Comparison of ENCODE assay signal across 10 mouse cellular contexts in genomic region chr15:77823634-77824033, GRCm38 (mm10). TPM values are rescaled to one million over a fixed set of nuclear protein-coding genes. Genes with fewer than 3 reads are reported as not detected.
A peak's percentile ranks its signal among the peaks of the same experiment; 100 is the strongest.
DNase-seq lines count a peak whose midpoint lies in the region; ATAC-seq and TF ChIP-seq lines count a peak whose summit lies in the region.
"Had no signal": no experiment of that assay in that cellular context is flagged by ENCODE, and none has a peak within 500 bp of the region (broad histone marks: within the 10 kb centered on the region; RNA-seq: fewer than 3 reads in every experiment).

No protein-coding gene starts in this region.

- WGBS in cerebellum, adult 2 months: 43% methylated on average over 3 of the region's 3 CpGs
- WGBS in kidney, embryonic 16.5 days: 34% methylated on average over 3 of the region's 3 CpGs
- 48% methylated on average over 3 of the region's 3 CpGs for WGBS in liver, embryonic 15.5 days (ENCODE audit: insufficient replicate concordance)
- WGBS in hindbrain, embryonic 12.5 days: 70% methylated on average over 3 of the region's 3 CpGs

- no peak overlapping the region for H3K4me2 ChIP-seq in kidney, embryonic 16.5 days (replicated peaks; ENCODE audit: low read depth, low read length)
- H3K4me2 ChIP-seq in liver, embryonic 15.5 days: no peak overlapping the region
- no peak overlapping the region for H3K4me2 ChIP-seq in hindbrain, embryonic 12.5 days (replicated peaks)
- H3K4me2 ChIP-seq: forebrain, embryonic 12.5 days; hindbrain, embryonic 14.5 days had no signal

- no peak overlapping the region for H3K4me3 ChIP-seq in cerebellum, adult 2 months (replicated peaks; ENCODE audit: insufficient read depth, low read depth, low read length)
- no peak overlapping the region for H3K4me3 ChIP-seq in kidney, embryonic 16.5 days (ENCODE audit: low read length)
- H3K4me3 ChIP-seq in brown adipose tissue, adult 24 weeks (ENCODE audit: insufficient read depth, low read depth, low read length): no peak overlapping the region
- H3K4me3 ChIP-seq in liver, embryonic 15.5 days (replicated peaks): no peak overlapping the region
- no peak overlapping the region for H3K4me3 ChIP-seq in hindbrain, embryonic 12.5 days
- H3K4me3 ChIP-seq: forebrain, embryonic 12.5 days had no signal

- H3K27ac ChIP-seq in cerebellum, adult 2 months (ENCODE audit: insufficient read depth, low read length): peak overlapping the region; percentile 65
- peak overlapping the region; percentile 73 for H3K27ac ChIP-seq in kidney, embryonic 16.5 days (ENCODE audit: low read length)
- H3K27ac ChIP-seq in brown adipose tissue, adult 24 weeks (replicated peaks; ENCODE audit: low read depth, low read length): peak overlapping the region; percentile 65
- H3K27ac ChIP-seq in liver, embryonic 15.5 days (replicated peaks): peak overlapping the region; percentile 77
- H3K27ac ChIP-seq in hindbrain, embryonic 12.5 days: no peak overlapping the region
- H3K27ac ChIP-seq: forebrain, embryonic 12.5 days; hindbrain, embryonic 14.5 days had no signal

- H3K36me3 ChIP-seq in kidney, embryonic 16.5 days (ENCODE audit: insufficient read depth, low read length): no peaks in the 10 kb centered on the region
- H3K36me3 ChIP-seq in liver, embryonic 15.5 days (replicated peaks): 0 out of 2 replicates have a peak, but pooled peaks cover 16% of the 10 kb centered on the region
- no peaks in the 10 kb centered on the region for H3K36me3 ChIP-seq in hindbrain, embryonic 12.5 days
- H3K36me3 ChIP-seq: forebrain, embryonic 12.5 days had no signal

- no peak for TF ChIP-seq CTCF in cerebellum, adult 2 months (IDR thresholded peaks at IDR 0.05; ENCODE audit: borderline replicate concordance, insufficient read depth, low read depth, low read length)

- no peak for TF ChIP-seq POLR2A in cerebellum, adult 2 months (IDR thresholded peaks at IDR 0.05; ENCODE audit: borderline replicate concordance, insufficient read depth, low read length)

- H3K4me1 ChIP-seq in cerebellum, adult 2 months (ENCODE audit: control insufficient read depth, insufficient read depth, low read length): peaks cover 75% of the 10 kb centered on the region
- peaks cover 89% of the 10 kb centered on the region for H3K4me1 ChIP-seq in kidney, embryonic 16.5 days (ENCODE audit: insufficient read depth, low read length)
- H3K4me1 ChIP-seq in brown adipose tissue, adult 24 weeks (ENCODE audit: control insufficient read depth, insufficient read depth, insufficient read length, low read length): peaks cover 71% of the 10 kb centered on the region
- peaks cover 94% of the 10 kb centered on the region for H3K4me1 ChIP-seq in liver, embryonic 15.5 days (replicated peaks)
- peaks cover 42% of the 10 kb centered on the region for H3K4me1 ChIP-seq in hindbrain, embryonic 12.5 days

- no peaks in the 10 kb centered on the region for H3K27me3 ChIP-seq in cerebellum, adult 2 months (ENCODE audit: control insufficient read depth, insufficient read depth, low read length)
- no peaks in the 10 kb centered on the region for H3K27me3 ChIP-seq in kidney, embryonic 16.5 days (ENCODE audit: insufficient read depth, low read length)
- no peaks in the 10 kb centered on the region for H3K27me3 ChIP-seq in liver, embryonic 15.5 days
- no peaks in the 10 kb centered on the region for H3K27me3 ChIP-seq in hindbrain, embryonic 12.5 days
- H3K27me3 ChIP-seq: forebrain, embryonic 12.5 days had no signal

- no peak for ATAC-seq in kidney, embryonic 16.5 days (ENCODE audit: low FRiP score, low TSS enrichment)
- ATAC-seq in liver, embryonic 15.5 days (ENCODE audit: insufficient read depth): no peak
- no peak for ATAC-seq in hindbrain, embryonic 12.5 days (ENCODE audit: low FRiP score)

- no peak for DNase-seq in cerebellum, adult 2 months
- DNase-seq in cerebellum, adult 9-10 months: no peak
- no peak for DNase-seq in kidney, adult 11 months
- DNase-seq in frontal cortex, postnatal 36 days (ENCODE audit: low spot score in 2 of 2): no peak

- H3K9me3 ChIP-seq in kidney, embryonic 16.5 days (ENCODE audit: low read length): no peaks in the 10 kb centered on the region
- no peaks in the 10 kb centered on the region for H3K9me3 ChIP-seq in liver, embryonic 15.5 days (replicated peaks)
- no peaks in the 10 kb centered on the region for H3K9me3 ChIP-seq in hindbrain, embryonic 12.5 days (replicated peaks)
- H3K9me3 ChIP-seq: forebrain, embryonic 12.5 days had no signal

- peak overlapping the region; percentile 33 for H3K9ac ChIP-seq in kidney, embryonic 16.5 days (replicated peaks; ENCODE audit: low read length)
- H3K9ac ChIP-seq in liver, embryonic 15.5 days: no peak overlapping the region
- H3K9ac ChIP-seq in hindbrain, embryonic 12.5 days: no peak overlapping the region
- H3K9ac ChIP-seq: forebrain, embryonic 12.5 days; hindbrain, embryonic 14.5 days had no signal

RNA-seq across cellular contexts. Expression of gene Myh9, which starts 18.3 kb away (rescaled TPM):
- 44.2 and 45.2 TPM in 2 replicates for polyA plus RNA-seq in cerebellum, adult 2 months (2012; rRNA removed)
- 55.4 and 64.5 TPM in 2 replicates for polyA plus RNA-seq in kidney, embryonic 16.5 days (2015; fragmentation: Nextera tagmentation; extraction: Ambion mirVana)
- 36.0 and 59.3 TPM in 2 replicates for polyA plus RNA-seq in brown adipose tissue, adult 24 weeks (2012; ENCODE audit: insufficient read depth, insufficient read length, missing spikeins)
- 19.5 and 20.3 TPM in 2 replicates for polyA plus RNA-seq in liver, embryonic 15.5 days (2015; fragmentation: Nextera tagmentation; extraction: Ambion mirVana)
- 32.0 and 33.5 TPM in 2 replicates for polyA plus RNA-seq in hindbrain, embryonic 12.5 days (2016; fragmentation: Nextera tagmentation; extraction: Ambion mirVana)
